Mouse (Mus musculus) hindbrain, embryonic 15.5 days (tissue): Measurements from ENCODE around the gene Mup4. TPM values are rescaled to one million over a fixed set of nuclear protein-coding genes. Genes with fewer than 3 reads are reported as not detected.

Experiments used
- ATAC-seq: fragments of 200-750 bp; cut with Nextera tagmentation; 2 replicates; pipeline ENCODE4 v1.8.0; 2017; ENCODE audit warnings: low read depth, moderate number of reproducible peaks, moderate TSS enrichment; ENCODE audit not compliant: low FRiP score
- H3K27ac ChIP-seq: fragments of 300-500 bp; sonication (generic); replicated peaks from 2 replicates; pipeline ENCODE4 v1.5.1; 2015; ENCODE audit warnings: mild to moderate bottlenecking, inconsistent platforms
- H3K27me3 ChIP-seq: fragments of 300-500 bp; sonication (generic); 2 replicates; pipeline ENCODE4 v1.6.1; 2015; ENCODE audit warnings: control low read depth, inconsistent platforms
- H3K36me3 ChIP-seq: fragments of 300-500 bp; sonication (generic); 2 replicates; pipeline ENCODE4 v1.6.1; 2015; ENCODE audit warnings: control low read depth, inconsistent platforms
- H3K4me1 ChIP-seq: fragments of 300-500 bp; sonication (generic); replicated peaks from 2 replicates; pipeline ENCODE4 v1.6.1; 2015; ENCODE audit warnings: control low read depth, inconsistent platforms
- H3K4me2 ChIP-seq: fragments of 300-500 bp; sonication (generic); 2 replicates; pipeline ENCODE4 v1.6.1; 2015; ENCODE audit warnings: moderate library complexity, mild to moderate bottlenecking, inconsistent platforms
- H3K4me3 ChIP-seq: fragments of 300-500 bp; sonication (generic); 2 replicates; pipeline ENCODE4 v1.5.1; 2015; ENCODE audit warnings: mild to moderate bottlenecking, inconsistent platforms
- H3K9ac ChIP-seq: fragments of 300-500 bp; sonication (generic); 2 replicates; pipeline ENCODE4 v1.6.1; 2015; ENCODE audit warnings: inconsistent platforms
- H3K9me3 ChIP-seq: fragments of 300-500 bp; sonication (generic); 2 replicates; pipeline ENCODE4 v1.6.1; 2016; ENCODE audit warnings: control low read depth, inconsistent platforms
- WGBS: fragments of 180-500 bp; shearing (Covaris S2); methylation state at CpG from one replicate; pipeline ENCODE4 v1.1.7; 2015; 5-methylcytosine and 5-hydroxymethylcytosine counted together
- polyA plus RNA-seq: library from polyadenylated mRNA; unstranded; fragments of >200 nt; fragmentation: Nextera tagmentation; extraction: Ambion mirVana; gene quantifications from 2 replicates; pipeline ENCODE4 v1.2.1, GENCODE M21; 2015

The Mup4 gene
- polyA plus RNA-seq, 1 experiment from 2014 or later, result not detected

- Histone ChIP-seq H3K9me3 (no peaks in the 10 kb centered on the region), H3K4me2 (no peak overlapping the region), H3K4me3 (no peak overlapping the region), H3K4me1 (no peaks in the 10 kb centered on the region), H3K27me3 (no peaks in the 10 kb centered on the region), H3K27ac (no peak overlapping the region), H3K36me3 (no peaks in the 10 kb centered on the region), H3K9ac (no peak overlapping the region)
- 44% methylated on average over 8 of the region's 10 CpGs for WGBS
- ATAC-seq, result no peak
Measured at GRCm38 (mm10) chr4:59907657-59908230, 52.8 kb downstream of the Mup4 start.

DNA sequence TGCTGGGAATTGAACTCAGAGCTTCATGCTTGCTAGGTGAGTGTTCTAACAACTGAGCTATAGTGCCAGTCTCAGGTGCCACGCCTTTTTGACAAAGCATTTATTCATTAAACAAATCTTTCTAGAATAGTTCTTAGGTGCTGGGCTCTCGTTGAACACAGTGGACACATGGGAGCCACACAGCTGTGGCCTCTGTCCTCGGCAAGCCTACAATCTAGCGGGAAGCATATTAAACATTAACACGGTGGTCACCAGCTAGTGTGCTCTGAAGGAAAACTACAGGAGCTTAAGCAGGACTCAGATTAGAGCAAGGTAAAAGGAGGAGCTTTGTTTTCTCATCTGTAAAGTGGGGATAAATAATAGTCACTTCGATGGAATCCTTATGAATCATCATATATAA is 53.4 kb downstream of the Mup4 start:
- no peak for ATAC-seq
- Histone ChIP-seq H3K4me1 (no peaks in the 10 kb centered on the region), H3K36me3 (no peaks in the 10 kb centered on the region), H3K27ac (no peak overlapping the region), H3K9ac (no peak overlapping the region), H3K4me2 (no peak overlapping the region), H3K27me3 (no peaks in the 10 kb centered on the region), H3K4me3 (no peak overlapping the region), H3K9me3 (no peaks in the 10 kb centered on the region)
- WGBS, result 85% methylated on average over 6 of the region's 6 CpGs

Other genes with a start within 250 kb of the Mup4 start
- 53.3 and 53.8 TPM in 2 replicates for gene Inip, start 159.1 kb downstream of the Mup4 start, polyA plus RNA-seq
- gene Snx30, start 154.9 kb downstream of the Mup4 start, polyA plus RNA-seq, result 18.3 TPM in 2 replicates
- 0.05 TPM in 1 of 2 replicates, not detected in the other for gene Slc46a2, start 45.7 kb downstream of the Mup4 start, polyA plus RNA-seq
- gene Mup6, start 3.6 kb upstream of the Mup4 start, polyA plus RNA-seq, result not detected in 2 replicates
- gene Mup7, start 109.8 kb upstream of the Mup4 start, polyA plus RNA-seq, result not detected in 2 replicates
- gene Mup2, start 193.6 kb upstream of the Mup4 start, polyA plus RNA-seq, result not detected in 2 replicates